Mouse (Mus musculus): ENCODE results near the gene Pla2g5. TPM values are rescaled to one million over a fixed set of nuclear protein-coding genes. Genes with fewer than 3 reads are reported as not detected.

The Pla2g5 gene
- polyA plus RNA-seq, 1 experiment from 2014 or later = 0.59 TPM

DNA sequence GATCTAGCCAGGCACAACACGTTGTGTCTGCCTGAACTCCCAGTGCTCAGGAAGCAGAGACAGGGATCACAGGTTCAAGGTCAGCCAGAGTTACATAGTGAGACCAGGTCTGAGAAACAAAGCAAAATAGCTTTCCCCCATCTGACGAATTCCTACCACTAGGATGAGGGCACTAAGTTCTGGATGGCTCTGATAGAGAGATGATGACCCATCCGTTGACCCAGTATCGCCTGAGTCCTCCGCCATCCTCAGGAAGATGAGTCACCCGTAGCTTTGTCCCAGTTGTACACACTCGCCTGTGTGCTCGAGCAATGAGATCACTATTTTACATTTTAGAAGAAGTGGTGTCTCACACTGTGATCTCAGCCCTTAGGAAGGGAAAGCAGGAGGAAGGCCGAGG is 101.0 kb downstream of the Pla2g5 start:
- no peaks in the 10 kb centered on the region for H3K27me3 ChIP-seq
- no peak overlapping the region for H3K27ac ChIP-seq
- no peak overlapping the region for H3K4me2 ChIP-seq (replicated peaks)
- no peak for ATAC-seq
- H3K9ac ChIP-seq (replicated peaks) = no peak overlapping the region
- H3K36me3 ChIP-seq = no peaks in the 10 kb centered on the region
- WGBS = 85% methylated on average over 9 of the region's 9 CpGs
- H3K4me1 ChIP-seq (replicated peaks) = no peaks in the 10 kb centered on the region
- no peak overlapping the region for H3K4me3 ChIP-seq (replicated peaks)
- no peaks in the 10 kb centered on the region for H3K9me3 ChIP-seq

DNA sequence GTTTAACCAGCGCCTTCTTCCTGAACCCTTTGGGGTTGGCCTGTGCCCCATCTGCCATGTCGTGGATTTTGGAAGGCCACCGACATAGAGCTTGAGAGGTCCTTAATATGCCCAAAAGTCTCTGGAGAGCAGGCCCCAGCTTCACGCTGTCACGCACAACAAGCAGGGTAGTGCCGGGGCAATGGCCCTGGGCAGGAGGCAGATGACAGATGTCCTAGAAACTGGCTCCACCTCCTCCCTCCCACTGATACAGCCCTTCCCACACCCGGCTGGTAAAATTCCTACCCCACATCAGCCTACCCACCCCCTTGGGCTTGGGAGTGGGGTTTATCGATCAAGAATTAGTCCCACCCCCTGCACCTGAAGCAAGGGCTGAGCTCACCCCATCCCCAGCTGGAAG is 105.9 kb downstream of the Pla2g5 start, which contains the start of gene Pla2g2f:
Gene Pla2g2f, minus strand, starts transcription at position 211 of the 400 bp plus-strand sequence.
- WGBS = 56% methylated on average over 8 of the region's 8 CpGs
- H3K27me3 ChIP-seq = no peaks in the 10 kb centered on the region
- no peak within 1 kb of the TSS for H3K4me3 ChIP-seq (replicated peaks)
- H3K4me2 ChIP-seq (replicated peaks) = no peak within 1 kb of the TSS
- H3K9me3 ChIP-seq = no peaks in the 10 kb centered on the region
- H3K9ac ChIP-seq (replicated peaks) = no peak within 1 kb of the TSS
- H3K36me3 ChIP-seq = no peaks in the 10 kb centered on the region
- no peak within 1 kb of the TSS for H3K27ac ChIP-seq
- ATAC-seq = no peak
- H3K4me1 ChIP-seq (replicated peaks) = 0 out of 2 replicates have a peak, but pooled peaks cover 6% of the 10 kb centered on the region

GRCm38 (mm10) chr4:138755983-138756382 is 107.3 kb downstream of the Pla2g5 start:
- no peak for ATAC-seq
- no peaks in the 10 kb centered on the region for H3K9me3 ChIP-seq
- no peaks in the 10 kb centered on the region for H3K27me3 ChIP-seq
- 0 out of 2 replicates have a peak, but pooled peaks cover 6% of the 10 kb centered on the region for H3K4me1 ChIP-seq (replicated peaks)
- H3K9ac ChIP-seq (replicated peaks) = no peak overlapping the region
- H3K36me3 ChIP-seq = no peaks in the 10 kb centered on the region
- no peak overlapping the region for H3K4me3 ChIP-seq (replicated peaks)
- H3K27ac ChIP-seq = no peak overlapping the region
- WGBS = 83% methylated on average over 11 of the region's 11 CpGs
- H3K4me2 ChIP-seq (replicated peaks) = no peak overlapping the region

GRCm38 (mm10) chr4:138755439-138755838 is 107.8 kb downstream of the Pla2g5 start:
- Histone ChIP-seq H3K27ac (no peak overlapping the region), H3K4me1 (replicated peaks) (0 out of 2 replicates have a peak, but pooled peaks cover 6% of the 10 kb centered on the region), H3K9me3 (no peaks in the 10 kb centered on the region), H3K4me2 (replicated peaks) (no peak overlapping the region), H3K9ac (replicated peaks) (no peak overlapping the region), H3K27me3 (no peaks in the 10 kb centered on the region), H3K36me3 (no peaks in the 10 kb centered on the region), H3K4me3 (replicated peaks) (no peak overlapping the region)
- WGBS = 68% methylated on average over 4 of the region's 4 CpGs
- ATAC-seq = no peak

DNA sequence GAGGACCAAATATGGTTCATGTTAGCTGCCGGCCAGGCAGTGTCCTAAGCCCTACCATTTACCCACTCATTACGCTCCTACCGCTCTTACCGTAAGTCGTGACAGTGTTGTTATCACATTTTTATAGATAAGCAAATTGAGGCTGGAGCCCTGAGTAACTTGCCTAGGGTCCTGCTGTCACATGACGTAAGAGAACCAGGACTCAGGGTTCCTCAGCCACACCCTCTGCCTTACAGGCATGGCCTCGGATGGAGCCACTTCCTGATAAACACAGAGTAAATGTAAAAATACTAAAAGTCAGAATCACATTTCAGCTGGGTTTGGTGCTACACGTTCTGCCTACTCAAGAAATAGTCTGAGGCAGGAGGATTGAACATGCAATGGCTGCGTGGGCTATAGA is 108.8 kb downstream of the Pla2g5 start:
- no peak for ATAC-seq
- 0 out of 2 replicates have a peak, but pooled peaks cover 6% of the 10 kb centered on the region for H3K4me1 ChIP-seq (replicated peaks)
- no peaks in the 10 kb centered on the region for H3K36me3 ChIP-seq
- 89% methylated on average over 9 of the region's 9 CpGs for WGBS
- H3K9ac ChIP-seq (replicated peaks) = no peak overlapping the region
- H3K9me3 ChIP-seq = no peaks in the 10 kb centered on the region
- no peaks in the 10 kb centered on the region for H3K27me3 ChIP-seq
- H3K4me2 ChIP-seq (replicated peaks) = no peak overlapping the region
- no peak overlapping the region for H3K27ac ChIP-seq
- no peak overlapping the region for H3K4me3 ChIP-seq (replicated peaks)

GRCm38 (mm10) chr4:138753608-138754007 is 109.7 kb downstream of the Pla2g5 start:
- WGBS = 86% methylated on average over 3 of the region's 3 CpGs
- H3K36me3 ChIP-seq = no peaks in the 10 kb centered on the region
- no peak overlapping the region for H3K4me2 ChIP-seq (replicated peaks)
- no peak overlapping the region for H3K4me3 ChIP-seq (replicated peaks)
- no peak overlapping the region for H3K9ac ChIP-seq (replicated peaks)
- H3K27ac ChIP-seq = no peak overlapping the region
- H3K27me3 ChIP-seq = no peaks in the 10 kb centered on the region
- H3K4me1 ChIP-seq (replicated peaks) = 0 out of 2 replicates have a peak, but pooled peaks cover 6% of the 10 kb centered on the region
- ATAC-seq = no peak
- H3K9me3 ChIP-seq = no peaks in the 10 kb centered on the region

- WGBS = 91% methylated on average over 6 of the region's 6 CpGs
These were observed 110.7 kb downstream of the Pla2g5 start for GRCm38 (mm10) chr4:138752603-138753002.

More at GRCm38 (mm10) chr4:138752603-138753002, 110.7 kb downstream of the Pla2g5 start:
- H3K4me2 ChIP-seq (replicated peaks) = no peak overlapping the region
- H3K27me3 ChIP-seq = no peaks in the 10 kb centered on the region
- H3K27ac ChIP-seq = no peak overlapping the region
- no peaks in the 10 kb centered on the region for H3K9me3 ChIP-seq
- peaks cover 15% of the 10 kb centered on the region for H3K4me1 ChIP-seq (replicated peaks)
- ATAC-seq = no peak
- H3K4me3 ChIP-seq (replicated peaks) = no peak overlapping the region
- H3K9ac ChIP-seq (replicated peaks) = no peak overlapping the region
- H3K36me3 ChIP-seq = no peaks in the 10 kb centered on the region

Other genes with a start within 250 kb of the Pla2g5 start
- 0.63 and 0.82 TPM in 2 replicates for gene Vwa5b1, start 227.6 kb downstream of the Pla2g5 start, polyA plus RNA-seq (2015; fragmentation: Nextera tagmentation; extraction: Ambion mirVana)
- 0.66 and 0.73 TPM in 2 replicates for gene Pla2g2c, start 138.7 kb downstream of the Pla2g5 start, polyA plus RNA-seq (2015; fragmentation: Nextera tagmentation; extraction: Ambion mirVana)
- gene Ubxn10, start 126.3 kb downstream of the Pla2g5 start, polyA plus RNA-seq (2015; fragmentation: Nextera tagmentation; extraction: Ambion mirVana) = 2.5 and 3.1 TPM in 2 replicates
- gene Pla2g2f, start 105.9 kb downstream of the Pla2g5 start, polyA plus RNA-seq (2015; fragmentation: Nextera tagmentation; extraction: Ambion mirVana) = 0.16 TPM in 1 of 2 replicates, not detected in the other
- 0.07 and 0.22 TPM in 2 replicates for gene Pla2g2d, start 87.7 kb downstream of the Pla2g5 start, polyA plus RNA-seq (2015; fragmentation: Nextera tagmentation; extraction: Ambion mirVana)
- not detected in 2 replicates for gene Gm13030, start 10.5 kb upstream of the Pla2g5 start, polyA plus RNA-seq (2015; fragmentation: Nextera tagmentation; extraction: Ambion mirVana)
- gene Pla2g2e, start 14.5 kb upstream of the Pla2g5 start, polyA plus RNA-seq (2015; fragmentation: Nextera tagmentation; extraction: Ambion mirVana) = not detected in 2 replicates
- gene Otud3, start 50.5 kb upstream of the Pla2g5 start, polyA plus RNA-seq (2015; fragmentation: Nextera tagmentation; extraction: Ambion mirVana) = 2.4 and 2.5 TPM in 2 replicates
- 0.15 and 0.20 TPM in 2 replicates for gene Rnf186, start 103.6 kb upstream of the Pla2g5 start, polyA plus RNA-seq (2015; fragmentation: Nextera tagmentation; extraction: Ambion mirVana)
- gene Tmco4, start 109.4 kb upstream of the Pla2g5 start, polyA plus RNA-seq (2015; fragmentation: Nextera tagmentation; extraction: Ambion mirVana) = 0.36 and 0.50 TPM in 2 replicates
- gene Htr6, start 212.1 kb upstream of the Pla2g5 start, polyA plus RNA-seq (2015; fragmentation: Nextera tagmentation; extraction: Ambion mirVana) = 0.11 and 0.14 TPM in 2 replicates
- 22.1 and 32.0 TPM in 2 replicates for gene Nbl1, start 229.5 kb upstream of the Pla2g5 start, polyA plus RNA-seq (2015; fragmentation: Nextera tagmentation; extraction: Ambion mirVana)

All from midbrain, embryonic 13.5 days (tissue).